Mouse (Mus musculus): ENCODE data around the gene Gm29106.
"Not testable (repeated sequence)": the region's sequence is repeated elsewhere in the genome, so short reads cannot be mapped to it uniquely, and the experiment has no call there.

Gene Gm29106

GRCm38 (mm10) chr1:118176242-118176641 is at the start of gene Gm29106:
TSS of gene Gm29106 (plus strand) at chr1:118176542.
- DNase-seq (ENCODE audit: low read depth, low spot score): not testable (repeated sequence)

- no peak for DNase-seq (ENCODE audit: low read depth, low spot score)
Observed at GRCm38 (mm10) chr1:118228540-118228939, 52.2 kb downstream of the Gm29106 start.

- no peak for DNase-seq (ENCODE audit: low read depth, low spot score)
Observed at GRCm38 (mm10) chr1:118236032-118236431, 59.7 kb downstream of the Gm29106 start.
